Mouse (Mus musculus): ENCODE measurements around the gene Khdrbs1. TPM values are rescaled to one million over a fixed set of nuclear protein-coding genes. Genes with fewer than 3 reads are reported as not detected.
A peak's percentile ranks its signal among the peaks of the same experiment; 100 is the strongest.
"Not testable (repeated sequence)": the region's sequence is repeated elsewhere in the genome, so short reads cannot be mapped to it uniquely, and the experiment has no call there.

The Khdrbs1 gene
- polyA plus RNA-seq, 1 experiment = 182 TPM

GRCm38 (mm10) chr4:129709486-129710129 lies 32.5 kb downstream of the Khdrbs1 start:
- H3K9me3 ChIP-seq (replicated peaks; ENCODE audit: control insufficient read depth, insufficient read depth, low read length, poor library complexity, severe bottlenecking) = no peaks in the 10 kb centered on the region
- no peak for TF ChIP-seq EP300 (IDR thresholded peaks at IDR 0.05; ENCODE audit: insufficient read depth, low read depth, low read length)
- no peak for TF ChIP-seq CTCF (IDR thresholded peaks at IDR 0.05; ENCODE audit: low read depth, low read length)
- no peak for TF ChIP-seq POLR2A (IDR thresholded peaks at IDR 0.05; ENCODE audit: insufficient read depth, low read length)
- no peaks in the 10 kb centered on the region for H3K27me3 ChIP-seq (ENCODE audit: control insufficient read depth, insufficient read depth, low read length, poor library complexity, severe bottlenecking)
- H3K36me3 ChIP-seq (ENCODE audit: control insufficient read depth, insufficient read depth, low read length, poor library complexity, severe bottlenecking) = peaks cover 64% of the 10 kb centered on the region
- no peak overlapping the region for H3K9ac ChIP-seq (ENCODE audit: low read depth, poor library complexity, severe bottlenecking)
- H3K4me1 ChIP-seq (ENCODE audit: control insufficient read depth, insufficient read depth, low read length) = no peaks in the 10 kb centered on the region
- no peak overlapping the region for H3K27ac ChIP-seq (ENCODE audit: insufficient read depth, low read length)
- H3K4me3 ChIP-seq (ENCODE audit: low read depth, low read length) = no peak overlapping the region

DNA sequence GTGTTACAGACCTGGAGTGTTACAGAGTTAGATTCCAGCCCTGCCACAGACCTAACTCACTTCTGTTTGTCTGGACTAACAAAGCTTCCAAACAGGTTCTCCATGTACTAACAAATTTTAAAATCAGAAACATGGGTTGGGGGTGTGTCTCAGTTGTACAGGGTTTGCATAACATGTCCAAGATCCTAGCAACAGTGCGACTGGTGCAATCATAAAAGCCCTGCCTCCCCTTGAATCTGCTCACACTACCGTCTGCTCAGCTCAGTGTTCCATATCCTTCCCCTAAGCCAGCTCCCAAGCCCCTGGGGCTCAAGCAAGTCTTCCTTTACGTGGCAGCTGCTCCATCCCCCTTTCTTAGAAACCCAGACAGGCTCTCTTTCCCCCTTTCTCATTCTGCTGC lies 35.4 kb downstream of the Khdrbs1 start:
- no peaks in the 10 kb centered on the region for H3K4me1 ChIP-seq (ENCODE audit: control insufficient read depth, insufficient read depth, low read length)
- TF ChIP-seq POLR2A (IDR thresholded peaks at IDR 0.05; ENCODE audit: insufficient read depth, low read length) (no peak), CTCF (IDR thresholded peaks at IDR 0.05; ENCODE audit: low read depth, low read length) (no peak), EP300 (IDR thresholded peaks at IDR 0.05; ENCODE audit: insufficient read depth, low read depth, low read length) (no peak)
- H3K36me3 ChIP-seq (ENCODE audit: control insufficient read depth, insufficient read depth, low read length, poor library complexity, severe bottlenecking) = peaks cover 46% of the 10 kb centered on the region

DNA sequence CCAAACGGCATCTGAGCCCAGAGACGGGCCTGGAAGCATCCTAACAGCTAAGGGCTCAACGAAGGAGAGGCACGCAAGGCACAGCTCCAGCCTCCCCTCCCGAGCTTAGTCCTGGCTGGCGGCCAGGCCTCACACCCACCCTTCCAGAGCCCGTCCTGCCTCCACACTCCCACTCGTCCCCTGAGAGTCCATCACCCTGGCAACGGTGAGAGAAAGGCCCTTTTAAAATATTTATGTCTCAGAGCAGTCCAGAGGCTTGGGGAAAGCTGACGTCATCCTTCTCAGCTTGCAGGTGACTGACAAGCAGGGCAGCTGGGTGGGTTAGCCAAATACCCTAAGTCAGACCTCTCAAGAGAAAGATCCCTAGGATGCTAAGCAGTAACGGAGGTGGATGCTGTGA lies 39.6 kb downstream of the Khdrbs1 start:
- peaks cover 11% of the 10 kb centered on the region for H3K36me3 ChIP-seq (ENCODE audit: control insufficient read depth, insufficient read depth, low read length, poor library complexity, severe bottlenecking)

More for the DNA sequence above, 35.4 kb downstream of the Khdrbs1 start:
- no peaks in the 10 kb centered on the region for H3K27me3 ChIP-seq (ENCODE audit: control insufficient read depth, insufficient read depth, low read length, poor library complexity, severe bottlenecking)
- no peaks in the 10 kb centered on the region for H3K9me3 ChIP-seq (replicated peaks; ENCODE audit: control insufficient read depth, insufficient read depth, low read length, poor library complexity, severe bottlenecking)
- H3K27ac ChIP-seq (ENCODE audit: insufficient read depth, low read length) = no peak overlapping the region
- no peak overlapping the region for H3K4me3 ChIP-seq (ENCODE audit: low read depth, low read length)
- no peak overlapping the region for H3K9ac ChIP-seq (ENCODE audit: low read depth, poor library complexity, severe bottlenecking)

GRCm38 (mm10) chr4:129701503-129702377 lies 40.4 kb downstream of the Khdrbs1 start:
- no peak for TF ChIP-seq POLR2A (IDR thresholded peaks at IDR 0.05; ENCODE audit: insufficient read depth, low read length)
- no peak for TF ChIP-seq EP300 (IDR thresholded peaks at IDR 0.05; ENCODE audit: insufficient read depth, low read depth, low read length)
- TF ChIP-seq CTCF (IDR thresholded peaks at IDR 0.05; ENCODE audit: low read depth, low read length) = peak; percentile 28
- no peaks in the 10 kb centered on the region for H3K27me3 ChIP-seq (ENCODE audit: control insufficient read depth, insufficient read depth, low read length, poor library complexity, severe bottlenecking)
- H3K4me1 ChIP-seq (ENCODE audit: control insufficient read depth, insufficient read depth, low read length) = no peaks in the 10 kb centered on the region
- no peak overlapping the region for H3K27ac ChIP-seq (ENCODE audit: insufficient read depth, low read length)
- H3K9me3 ChIP-seq (replicated peaks; ENCODE audit: control insufficient read depth, insufficient read depth, low read length, poor library complexity, severe bottlenecking) = no peaks in the 10 kb centered on the region
- peaks cover 11% of the 10 kb centered on the region for H3K36me3 ChIP-seq (ENCODE audit: control insufficient read depth, insufficient read depth, low read length, poor library complexity, severe bottlenecking)
- no peak overlapping the region for H3K4me3 ChIP-seq (ENCODE audit: low read depth, low read length)
- H3K9ac ChIP-seq (ENCODE audit: low read depth, poor library complexity, severe bottlenecking) = no peak overlapping the region

More for the DNA sequence above, 39.6 kb downstream of the Khdrbs1 start:
- Histone ChIP-seq H3K9ac (ENCODE audit: low read depth, poor library complexity, severe bottlenecking) (no peak overlapping the region), H3K9me3 (replicated peaks; ENCODE audit: control insufficient read depth, insufficient read depth, low read length, poor library complexity, severe bottlenecking) (no peaks in the 10 kb centered on the region), H3K4me3 (ENCODE audit: low read depth, low read length) (no peak overlapping the region), H3K27me3 (ENCODE audit: control insufficient read depth, insufficient read depth, low read length, poor library complexity, severe bottlenecking) (no peaks in the 10 kb centered on the region), H3K27ac (ENCODE audit: insufficient read depth, low read length) (no peak overlapping the region), H3K4me1 (ENCODE audit: control insufficient read depth, insufficient read depth, low read length) (no peaks in the 10 kb centered on the region)
- TF ChIP-seq CTCF (IDR thresholded peaks at IDR 0.05; ENCODE audit: low read depth, low read length) (no peak), EP300 (IDR thresholded peaks at IDR 0.05; ENCODE audit: insufficient read depth, low read depth, low read length) (no peak), POLR2A (IDR thresholded peaks at IDR 0.05; ENCODE audit: insufficient read depth, low read length) (no peak)

- H3K9me3 ChIP-seq (replicated peaks; ENCODE audit: control insufficient read depth, insufficient read depth, low read length, poor library complexity, severe bottlenecking); H3K9ac ChIP-seq (ENCODE audit: low read depth, poor library complexity, severe bottlenecking); H3K4me3 ChIP-seq (ENCODE audit: low read depth, low read length); H3K4me1 ChIP-seq (ENCODE audit: control insufficient read depth, insufficient read depth, low read length); H3K27ac ChIP-seq (ENCODE audit: insufficient read depth, low read length); H3K27me3 ChIP-seq (ENCODE audit: control insufficient read depth, insufficient read depth, low read length, poor library complexity, severe bottlenecking): not testable (repeated sequence)
- peaks cover 11% of the 10 kb centered on the region for H3K36me3 ChIP-seq (ENCODE audit: control insufficient read depth, insufficient read depth, low read length, poor library complexity, severe bottlenecking)
Observed at GRCm38 (mm10) chr4:129700661-129701060, 41.4 kb downstream of the Khdrbs1 start.

- no peaks in the 10 kb centered on the region for H3K27me3 ChIP-seq (ENCODE audit: control insufficient read depth, insufficient read depth, low read length, poor library complexity, severe bottlenecking)
- TF ChIP-seq CTCF (IDR thresholded peaks at IDR 0.05; ENCODE audit: low read depth, low read length) (no peak), EP300 (IDR thresholded peaks at IDR 0.05; ENCODE audit: insufficient read depth, low read depth, low read length) (no peak), POLR2A (IDR thresholded peaks at IDR 0.05; ENCODE audit: insufficient read depth, low read length) (no peak)
- H3K4me3 ChIP-seq (ENCODE audit: low read depth, low read length) = no peak overlapping the region
- no peaks in the 10 kb centered on the region for H3K9me3 ChIP-seq (replicated peaks; ENCODE audit: control insufficient read depth, insufficient read depth, low read length, poor library complexity, severe bottlenecking)
- H3K4me1 ChIP-seq (ENCODE audit: control insufficient read depth, insufficient read depth, low read length) = no peaks in the 10 kb centered on the region
- H3K36me3 ChIP-seq (ENCODE audit: control insufficient read depth, insufficient read depth, low read length, poor library complexity, severe bottlenecking) = peaks cover 10% of the 10 kb centered on the region
- no peak overlapping the region for H3K27ac ChIP-seq (ENCODE audit: insufficient read depth, low read length)
- H3K9ac ChIP-seq (ENCODE audit: low read depth, poor library complexity, severe bottlenecking) = no peak overlapping the region
Observed at GRCm38 (mm10) chr4:129700216-129700615, 41.9 kb downstream of the Khdrbs1 start.
